Mouse (Mus musculus): Measurements from ENCODE around the gene Sco1. TPM values are rescaled to one million over a fixed set of nuclear protein-coding genes. Genes with fewer than 3 reads are reported as not detected.

Gene Sco1
- polyA plus RNA-seq, 1 experiment from 2014 or later, result 14.7 TPM

DNA sequence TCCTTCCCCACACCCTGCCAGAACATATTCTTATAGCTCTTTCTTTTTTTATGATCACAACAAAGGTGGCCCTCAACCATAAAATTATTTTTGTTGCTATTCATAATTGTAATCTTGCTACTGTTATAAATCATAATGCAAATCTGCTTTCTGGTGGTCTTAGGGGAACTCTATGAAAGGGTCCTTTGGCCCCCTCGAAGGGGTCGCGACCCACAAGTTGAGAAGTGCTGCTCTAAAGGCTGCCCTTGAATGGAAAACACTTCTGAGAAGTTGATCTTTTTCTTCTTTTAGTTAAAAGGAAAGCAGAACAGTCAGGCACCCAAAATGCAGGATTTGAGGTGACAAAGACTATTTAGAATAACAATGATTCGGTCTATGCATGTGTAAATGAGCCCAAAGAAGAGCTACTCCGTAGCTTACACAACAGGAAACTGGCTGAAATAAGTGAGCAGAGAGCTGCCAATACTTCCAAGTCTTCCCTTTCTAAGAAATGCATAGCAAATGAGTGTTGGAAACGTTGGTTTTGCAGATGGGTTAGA lies 28.6 kb upstream of the Sco1 start:
- H3K27me3 ChIP-seq, result no peaks in the 10 kb centered on the region
- no peak overlapping the region for H3K9ac ChIP-seq (replicated peaks)
- no peak overlapping the region for H3K4me3 ChIP-seq
- no peaks in the 10 kb centered on the region for H3K36me3 ChIP-seq
- peak overlapping the region; percentile 56 for H3K4me2 ChIP-seq (replicated peaks)
- no peaks in the 10 kb centered on the region for H3K9me3 ChIP-seq
- peaks cover 20% of the 10 kb centered on the region for H3K4me1 ChIP-seq
- H3K27ac ChIP-seq (replicated peaks), result no peak overlapping the region; the same call in 1 of the 2 replicates
- WGBS, result 10% methylated on average over 6 of the region's 6 CpGs
- no peak for ATAC-seq (replicated peaks)

DNA sequence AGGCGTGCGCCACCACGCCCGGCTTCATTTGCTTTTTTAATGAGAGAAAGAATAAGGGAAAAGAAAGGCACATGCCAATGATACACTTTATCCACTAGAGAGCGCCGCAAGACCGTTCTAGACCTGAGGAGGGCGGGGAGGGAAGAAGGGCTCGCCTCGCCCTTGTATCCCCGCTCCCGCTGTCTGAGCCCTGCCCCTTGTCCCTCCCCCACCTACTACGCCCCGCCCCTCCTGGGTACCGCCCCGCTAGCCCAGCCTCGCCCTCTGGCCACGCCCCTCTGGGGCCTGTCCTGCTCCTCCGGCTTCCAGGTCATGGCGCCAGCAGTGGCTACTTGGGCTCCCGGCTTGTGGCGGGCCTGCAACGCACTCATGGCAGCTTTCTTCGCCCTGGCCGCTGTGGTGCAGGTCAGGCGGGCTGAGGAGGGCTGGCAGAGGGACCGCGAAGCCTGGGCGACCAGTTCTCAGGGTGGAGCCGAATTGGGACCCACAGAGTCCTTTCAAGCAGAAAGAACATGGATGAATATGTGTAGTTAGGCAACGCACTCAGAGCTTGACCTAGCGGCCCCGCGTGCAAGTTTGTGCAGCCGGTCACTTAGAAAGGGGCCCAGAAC lies 27.5 kb upstream of the Sco1 start, which contains the start of gene Tmem220:
TSS of gene Tmem220 (plus strand) at position 288 of the 611 bp plus-strand sequence.
- H3K9me3 ChIP-seq, result no peaks in the 10 kb centered on the region
- WGBS, result 2% methylated on average over 35 of the region's 35 CpGs
- H3K9ac ChIP-seq (replicated peaks), result peak within 1 kb of the TSS; percentile 43
- H3K27me3 ChIP-seq, result no peaks in the 10 kb centered on the region
- peak; percentile 98 for ATAC-seq (replicated peaks)
- H3K4me3 ChIP-seq, result peak within 1 kb of the TSS; percentile 41
- no peaks in the 10 kb centered on the region for H3K36me3 ChIP-seq
- H3K27ac ChIP-seq (replicated peaks), result peak within 1 kb of the TSS; percentile 28; the same call in 1 of the 2 replicates
- peak within 1 kb of the TSS; percentile 56 for H3K4me2 ChIP-seq (replicated peaks)
- peaks cover 20% of the 10 kb centered on the region for H3K4me1 ChIP-seq

DNA sequence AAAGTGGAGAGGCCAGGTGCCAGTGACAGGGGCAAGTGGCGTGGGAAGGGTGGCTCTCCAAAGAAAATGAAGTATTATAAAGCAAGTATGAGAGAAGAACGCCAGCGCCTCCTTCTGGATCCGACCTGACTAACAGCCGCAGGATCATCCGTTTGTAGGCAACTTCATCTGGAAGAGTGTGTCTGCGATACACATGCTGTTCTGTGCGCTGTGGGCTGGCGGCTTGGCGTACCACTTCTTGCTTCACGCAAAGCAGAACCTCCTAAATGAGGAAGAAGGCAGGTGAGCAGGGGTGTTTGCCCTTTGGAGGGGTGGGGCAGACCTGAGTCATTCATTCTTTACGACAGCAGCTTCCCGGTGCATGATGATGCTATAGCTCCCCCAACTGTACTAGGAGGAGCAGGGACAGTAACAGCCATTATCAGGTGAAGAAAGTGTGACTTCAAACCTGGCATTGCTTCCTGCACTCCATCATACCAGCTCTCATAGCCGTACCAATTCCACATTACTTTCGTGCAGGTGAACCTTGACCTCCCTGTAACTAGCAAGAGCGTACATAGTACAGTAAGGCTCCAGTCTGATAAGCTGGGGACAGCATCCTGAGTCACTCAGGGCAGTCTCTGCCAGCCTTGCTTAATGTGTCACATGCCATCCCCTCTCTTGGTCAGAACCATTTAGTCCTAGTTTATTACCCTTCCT lies 21.4 kb upstream of the Sco1 start:
- no peak overlapping the region for H3K4me2 ChIP-seq (replicated peaks)
- no peaks in the 10 kb centered on the region for H3K27me3 ChIP-seq
- 63% methylated on average over 16 of the region's 16 CpGs for WGBS
- H3K27ac ChIP-seq (replicated peaks), result no peak overlapping the region
- no peak overlapping the region for H3K4me3 ChIP-seq
- H3K36me3 ChIP-seq, result no peaks in the 10 kb centered on the region
- no peaks in the 10 kb centered on the region for H3K4me1 ChIP-seq
- no peak for ATAC-seq (replicated peaks)
- no peaks in the 10 kb centered on the region for H3K9me3 ChIP-seq
- no peak overlapping the region for H3K9ac ChIP-seq (replicated peaks)

DNA sequence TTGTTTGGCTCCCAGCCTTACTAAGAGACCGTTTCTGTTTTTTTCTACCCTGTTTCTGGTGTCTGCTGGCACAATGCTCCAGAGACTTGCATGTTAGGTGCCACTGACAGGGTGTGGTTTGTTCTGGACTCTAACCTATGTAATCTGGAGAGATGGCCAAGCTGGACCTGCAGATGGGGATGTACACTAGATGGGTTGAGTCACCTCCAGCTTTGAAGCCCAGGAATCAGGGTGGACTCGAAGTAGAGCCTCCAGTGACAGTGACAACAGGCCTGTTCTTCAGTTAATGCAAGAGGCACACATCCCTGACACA lies 20.9 kb upstream of the Sco1 start:
- WGBS, result 80% methylated on average over 2 of the region's 2 CpGs
- no peaks in the 10 kb centered on the region for H3K36me3 ChIP-seq

DNA sequence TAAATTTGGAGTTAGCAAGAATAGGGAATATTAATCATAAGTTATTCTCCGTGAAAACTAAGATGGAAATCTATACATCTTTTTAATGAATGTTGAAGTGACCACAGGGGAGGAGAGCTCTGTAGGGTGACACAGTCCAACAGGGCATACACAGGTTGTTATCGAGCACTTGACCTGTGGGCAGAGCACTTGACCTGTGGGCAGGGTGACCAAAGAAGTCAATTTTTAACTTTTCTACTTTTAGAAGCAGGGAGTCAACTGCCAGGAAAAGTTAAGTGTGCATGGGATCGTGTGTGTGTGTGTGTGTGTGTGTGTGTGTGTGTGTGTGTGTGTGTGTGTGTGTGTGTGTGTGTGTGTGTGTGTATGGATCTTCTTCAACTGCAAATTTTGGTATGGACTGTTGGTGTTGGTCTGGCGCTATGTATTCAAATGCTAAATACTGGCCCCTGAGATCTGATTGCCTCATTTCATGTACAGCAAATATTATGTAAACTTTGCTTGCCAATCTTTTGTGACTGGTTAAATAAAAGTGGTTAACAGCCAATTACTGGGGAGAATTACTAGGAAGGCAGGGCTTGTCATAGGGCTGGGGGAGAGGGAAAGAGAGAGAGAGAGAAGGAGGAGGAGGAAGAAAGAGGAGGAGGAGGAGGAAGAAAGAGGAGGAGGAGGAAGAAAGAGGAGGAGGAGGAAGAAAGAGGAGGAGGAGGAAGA lies 17.5 kb upstream of the Sco1 start:
- Histone ChIP-seq H3K9me3 (no peaks in the 10 kb centered on the region), H3K4me2 (replicated peaks) (no peak overlapping the region), H3K27me3 (no peaks in the 10 kb centered on the region), H3K36me3 (peaks cover 24% of the 10 kb centered on the region), H3K9ac (replicated peaks) (no peak overlapping the region), H3K4me1 (no peaks in the 10 kb centered on the region), H3K4me3 (no peak overlapping the region), H3K27ac (replicated peaks) (no peak overlapping the region)
- ATAC-seq (replicated peaks), result no peak
- 79% methylated on average over 4 of the region's 4 CpGs for WGBS

More for the DNA sequence above, 20.9 kb upstream of the Sco1 start:
- H3K4me3 ChIP-seq, result no peak overlapping the region
- H3K9me3 ChIP-seq, result no peaks in the 10 kb centered on the region
- H3K9ac ChIP-seq (replicated peaks), result no peak overlapping the region
- no peak overlapping the region for H3K27ac ChIP-seq (replicated peaks)
- ATAC-seq (replicated peaks), result no peak
- H3K27me3 ChIP-seq, result no peaks in the 10 kb centered on the region
- no peak overlapping the region for H3K4me2 ChIP-seq (replicated peaks)
- no peaks in the 10 kb centered on the region for H3K4me1 ChIP-seq

DNA sequence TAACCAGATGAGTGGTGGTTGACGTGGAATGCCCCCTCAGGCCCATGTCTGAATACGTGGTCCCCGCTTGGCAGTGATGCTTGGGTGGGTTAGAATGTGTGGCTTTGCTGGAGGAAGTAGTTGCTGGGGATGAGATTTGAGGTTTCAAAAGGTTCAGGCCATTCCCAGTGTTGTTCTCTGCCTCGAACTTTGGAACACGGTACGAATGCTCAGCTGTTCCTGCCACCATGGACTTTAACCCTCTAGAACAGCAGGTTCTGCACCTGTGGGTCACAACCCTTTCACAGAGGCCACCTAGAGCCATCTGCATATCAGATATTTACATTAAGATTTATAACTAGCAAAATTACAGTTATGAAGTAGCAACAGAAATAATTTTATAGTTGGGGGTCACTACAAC lies 16.2 kb upstream of the Sco1 start:
- Histone ChIP-seq H3K4me3 (no peak overlapping the region), H3K4me1 (no peaks in the 10 kb centered on the region), H3K4me2 (replicated peaks) (no peak overlapping the region), H3K36me3 (peaks cover 37% of the 10 kb centered on the region), H3K27ac (replicated peaks) (no peak overlapping the region), H3K9me3 (no peaks in the 10 kb centered on the region), H3K9ac (replicated peaks) (no peak overlapping the region), H3K27me3 (no peaks in the 10 kb centered on the region)
- WGBS, result 92% methylated on average over 6 of the region's 6 CpGs
- no peak for ATAC-seq (replicated peaks)

DNA sequence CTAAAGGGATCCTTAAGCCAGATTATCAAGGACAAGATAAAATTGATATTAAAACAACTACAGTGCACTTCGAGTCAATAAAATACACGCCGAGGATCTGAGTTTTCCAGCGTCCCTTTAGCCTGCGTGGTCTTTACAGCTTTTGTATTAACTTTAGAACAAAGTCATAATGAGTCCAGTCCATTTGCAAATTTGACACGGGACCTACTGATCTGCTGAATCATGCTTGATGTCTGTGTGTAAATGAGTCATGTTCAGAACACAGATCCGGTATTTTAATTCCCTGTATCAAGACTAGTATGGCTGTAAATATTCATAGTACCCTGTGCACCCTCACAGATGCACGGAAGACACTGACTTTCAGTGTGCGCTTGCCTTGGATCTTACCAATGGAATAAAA lies 15.6 kb upstream of the Sco1 start:
- Histone ChIP-seq H3K4me2 (replicated peaks) (no peak overlapping the region), H3K36me3 (peaks cover 42% of the 10 kb centered on the region), H3K27me3 (no peaks in the 10 kb centered on the region), H3K27ac (replicated peaks) (no peak overlapping the region), H3K9ac (replicated peaks) (no peak overlapping the region), H3K4me3 (no peak overlapping the region), H3K4me1 (no peaks in the 10 kb centered on the region), H3K9me3 (no peaks in the 10 kb centered on the region)
- 92% methylated on average over 9 of the region's 9 CpGs for WGBS
- no peak for ATAC-seq (replicated peaks)

DNA sequence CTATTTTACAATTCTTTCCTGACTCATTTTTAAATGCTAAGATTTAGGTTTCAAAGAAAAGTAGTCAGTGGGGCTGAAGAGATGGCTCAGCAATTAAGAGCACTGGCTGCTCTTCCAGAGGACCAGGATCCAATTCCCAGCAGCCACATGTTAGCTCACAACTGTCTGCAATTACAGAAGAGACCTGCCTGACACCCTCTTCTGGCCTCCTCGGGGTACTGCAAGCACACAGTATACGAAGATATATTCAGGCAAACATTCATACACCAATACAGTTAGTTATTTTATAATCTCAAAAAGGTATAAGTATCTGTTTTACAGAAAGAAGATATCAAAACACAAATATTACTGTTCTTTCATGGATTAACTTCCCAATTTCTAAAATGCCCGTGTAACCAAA lies 12.7 kb upstream of the Sco1 start:
- Histone ChIP-seq H3K9me3 (no peaks in the 10 kb centered on the region), H3K4me2 (replicated peaks) (no peak overlapping the region), H3K4me1 (no peaks in the 10 kb centered on the region), H3K9ac (replicated peaks) (no peak overlapping the region), H3K36me3 (peaks cover 42% of the 10 kb centered on the region), H3K27me3 (no peaks in the 10 kb centered on the region), H3K4me3 (no peak overlapping the region), H3K27ac (replicated peaks) (no peak overlapping the region)
- ATAC-seq (replicated peaks), result no peak
- 94% methylated on average over 3 of the region's 3 CpGs for WGBS

DNA sequence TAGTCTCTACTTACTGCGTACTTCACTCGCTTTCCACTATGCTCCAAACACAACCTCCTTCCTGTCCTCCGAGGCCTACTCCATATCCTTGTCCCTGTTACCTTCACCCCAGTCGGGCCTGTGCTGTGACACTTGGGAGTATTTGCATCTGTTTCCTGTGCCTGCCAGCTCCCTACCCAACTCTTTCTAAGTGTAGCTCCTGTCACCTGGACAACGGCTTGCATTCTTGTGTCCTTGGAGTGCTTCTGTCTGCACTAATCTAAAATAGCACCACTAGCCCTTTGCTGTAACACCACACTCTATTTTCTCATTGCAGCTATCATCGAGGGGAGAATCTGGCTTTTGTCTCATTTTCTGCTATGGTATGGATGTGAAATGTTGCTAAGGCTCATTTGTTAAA lies 12.0 kb upstream of the Sco1 start:
- no peak overlapping the region for H3K4me2 ChIP-seq (replicated peaks)
- H3K36me3 ChIP-seq, result peaks cover 42% of the 10 kb centered on the region
- no peak overlapping the region for H3K9ac ChIP-seq (replicated peaks)
- 98% methylated on average over 6 of the region's 6 CpGs for WGBS
- no peaks in the 10 kb centered on the region for H3K27me3 ChIP-seq
- no peaks in the 10 kb centered on the region for H3K9me3 ChIP-seq
- ATAC-seq (replicated peaks), result no peak
- H3K27ac ChIP-seq (replicated peaks), result no peak overlapping the region
- no peak overlapping the region for H3K4me3 ChIP-seq
- H3K4me1 ChIP-seq, result no peaks in the 10 kb centered on the region

DNA sequence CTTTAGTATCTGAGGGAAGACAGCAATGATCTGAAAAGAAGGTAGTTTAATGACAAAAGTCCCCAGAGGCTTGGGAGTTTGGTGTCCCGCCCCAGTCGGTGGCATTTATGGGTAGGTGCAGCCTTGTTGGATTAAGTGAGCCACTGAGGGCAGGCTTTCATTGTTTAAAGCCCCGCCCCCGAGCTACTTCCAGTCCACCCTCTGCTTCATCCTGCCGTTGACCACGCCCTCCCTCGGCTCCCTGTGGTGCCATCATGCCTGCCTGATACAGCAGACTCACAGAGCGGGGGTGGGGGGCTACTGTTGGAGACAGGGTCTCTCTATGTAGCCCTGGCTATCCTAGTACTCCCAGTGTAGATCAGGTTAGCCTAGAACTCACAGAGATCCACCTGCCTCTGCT lies 9.5 kb upstream of the Sco1 start:
- no peak overlapping the region for H3K4me2 ChIP-seq (replicated peaks)
- ATAC-seq (replicated peaks), result no peak
- peaks cover 35% of the 10 kb centered on the region for H3K36me3 ChIP-seq
- H3K4me3 ChIP-seq, result no peak overlapping the region
- no peaks in the 10 kb centered on the region for H3K9me3 ChIP-seq
- no peak overlapping the region for H3K9ac ChIP-seq (replicated peaks)
- no peaks in the 10 kb centered on the region for H3K27me3 ChIP-seq
- no peak overlapping the region for H3K27ac ChIP-seq (replicated peaks)
- H3K4me1 ChIP-seq, result no peaks in the 10 kb centered on the region
- WGBS, result 33% methylated on average over 8 of the region's 8 CpGs

DNA sequence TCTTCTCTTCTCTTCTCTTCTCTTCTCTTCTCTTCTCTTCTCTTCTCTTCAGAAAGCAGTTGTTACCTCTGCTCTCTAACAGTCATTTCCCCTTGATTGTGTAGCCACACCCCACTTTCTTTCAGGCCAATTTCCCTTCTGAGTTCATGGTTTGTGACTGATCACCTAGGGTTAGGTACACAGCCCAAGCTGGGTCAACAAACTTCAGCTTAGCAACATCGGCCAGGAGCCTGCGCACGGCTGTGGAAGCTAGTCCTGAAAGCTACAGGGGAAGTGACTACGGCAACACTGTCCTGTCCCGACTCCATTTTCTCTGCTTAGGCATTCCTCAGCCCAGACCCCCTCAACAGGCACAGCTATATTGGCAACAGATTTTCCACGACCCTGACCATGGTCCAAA lies 7.5 kb upstream of the Sco1 start:
- Histone ChIP-seq H3K9ac (replicated peaks) (no peak overlapping the region), H3K9me3 (no peaks in the 10 kb centered on the region), H3K4me1 (no peaks in the 10 kb centered on the region), H3K4me3 (no peak overlapping the region), H3K27me3 (no peaks in the 10 kb centered on the region), H3K4me2 (replicated peaks) (no peak overlapping the region), H3K36me3 (peaks cover 18% of the 10 kb centered on the region), H3K27ac (replicated peaks) (no peak overlapping the region)
- ATAC-seq (replicated peaks), result no peak
- WGBS, result 91% methylated on average over 6 of the region's 6 CpGs

DNA sequence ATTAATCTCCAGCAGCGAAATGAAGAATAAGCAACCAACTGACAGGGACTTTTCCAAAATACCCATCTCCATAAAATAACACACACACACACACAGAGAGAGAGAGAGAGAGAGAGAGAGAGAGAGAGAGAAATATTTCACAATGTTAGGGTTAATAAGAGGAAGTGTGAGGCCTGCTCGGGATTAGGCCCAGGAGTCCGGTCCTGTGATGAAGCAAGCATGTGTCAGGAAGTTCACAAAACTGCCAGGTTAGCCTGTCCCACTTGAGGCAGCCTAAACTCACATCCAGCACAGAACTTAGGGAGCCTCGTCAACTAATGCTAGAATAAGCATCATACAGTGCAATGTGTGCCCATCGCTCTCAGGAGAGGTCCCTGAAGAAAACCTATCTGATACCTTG lies 5.3 kb upstream of the Sco1 start:
- Histone ChIP-seq H3K4me3 (no peak overlapping the region), H3K27ac (replicated peaks) (no peak overlapping the region), H3K27me3 (no peaks in the 10 kb centered on the region), H3K36me3 (no peaks in the 10 kb centered on the region), H3K9ac (replicated peaks) (no peak overlapping the region), H3K4me2 (replicated peaks) (no peak overlapping the region), H3K4me1 (peaks cover 13% of the 10 kb centered on the region), H3K9me3 (no peaks in the 10 kb centered on the region)
- 93% methylated on average over 5 of the region's 5 CpGs for WGBS
- no peak for ATAC-seq (replicated peaks)

Measured in forebrain, embryonic 15.5 days (tissue).